Mouse (Mus musculus) ES-E14 (cell line): ENCODE data around the gene Iqschfp. TPM values are rescaled to one million over a fixed set of nuclear protein-coding genes. Genes with fewer than 3 reads are reported as not detected.

Source experiments
- DNase-seq: peaks from one replicate; pipeline ENCODE4 v3.0.0-alpha.2; 2013; ENCODE audit warnings: low read depth, low spot score
- H3K27ac ChIP-seq: 2 replicates; pipeline ENCODE4 v1.5.1; 2012; ENCODE audit warnings: low read depth, mild to moderate bottlenecking, low read length, moderate library complexity, mixed read lengths; ENCODE audit not compliant: poor library complexity, insufficient read depth, severe bottlenecking
- H3K36me3 ChIP-seq: 2 replicates; pipeline ENCODE4 v1.6.1; 2012; ENCODE audit warnings: mild to moderate bottlenecking, low read length, moderate library complexity, mixed read lengths; ENCODE audit not compliant: control insufficient read depth, poor library complexity, insufficient read depth, severe bottlenecking
- H3K4me1 ChIP-seq, 2 experiments: fragments of 150-350 bp in 1 of 2; sonication (generic) in 1 of 2; 2 replicates each; pipeline ENCODE4 v1.6.1; 2012; ENCODE audit warnings: low read length in 2 of 2, mild to moderate bottlenecking in 1 of 2, mixed read lengths in 1 of 2; ENCODE audit not compliant: control insufficient read depth in 2 of 2, insufficient read depth in 2 of 2, poor library complexity in 1 of 2
- H3K4me3 ChIP-seq, 2 experiments: fragments of 150-350 bp in 1 of 2; sonication (generic) in 1 of 2; 2 replicates each; pipeline ENCODE4 v1.5.1; 2012; ENCODE audit warnings: low read length in 2 of 2, low read depth in 1 of 2, mild to moderate bottlenecking in 1 of 2, mixed read lengths in 1 of 2; ENCODE audit not compliant: insufficient read depth in 1 of 2, poor library complexity in 1 of 2, severe bottlenecking in 1 of 2
- H3K9ac ChIP-seq: 2 replicates; pipeline ENCODE4 v1.6.1; 2012; ENCODE audit warnings: low read depth, mild to moderate bottlenecking, low read length, mixed read lengths; ENCODE audit not compliant: poor library complexity, insufficient read depth, severe bottlenecking
- H3K9me3 ChIP-seq: fragments of 150-350 bp; sonication (generic); 2 replicates; pipeline ENCODE4 v1.6.1; 2012; ENCODE audit warnings: low read depth, mild to moderate bottlenecking, low read length; ENCODE audit not compliant: control insufficient read depth, insufficient read depth
- CHD2 ChIP-seq: IDR thresholded peaks from 2 replicates; pipeline ENCODE4 v1.6.1; 2014; ENCODE audit warnings: mild to moderate bottlenecking, low read depth, low read length, inconsistent platforms
- HCFC1 ChIP-seq: IDR thresholded peaks from 2 replicates; pipeline ENCODE4 v1.6.1; 2012; ENCODE audit warnings: low read length, inconsistent platforms, borderline replicate concordance; ENCODE audit not compliant: insufficient read depth
- MAFK ChIP-seq: IDR thresholded peaks from 2 replicates; pipeline ENCODE4 v1.6.1; 2014; ENCODE audit warnings: mild to moderate bottlenecking, low read depth, low read length, inconsistent platforms; ENCODE audit not compliant: insufficient read depth
- ZC3H11A ChIP-seq: IDR thresholded peaks from 2 replicates; pipeline ENCODE4 v1.6.1; 2012; ENCODE audit warnings: low read depth, mild to moderate bottlenecking, inconsistent platforms, low read length, borderline replicate concordance
- ZNF384 ChIP-seq: IDR thresholded peaks from 2 replicates; pipeline ENCODE4 v1.6.1; 2012; ENCODE audit warnings: low read depth, low read length, inconsistent platforms
- in situ Hi-C, 2 experiments: fragments of 600-800 bp; cut with MboI; formaldehyde crosslinking; loops; one replicate each; pipeline ENCODE4 v1.15.1; 2025; ENCODE audit warnings: low sequenced_read_pairs in 2 of 2, inconsistent platforms in 1 of 2; ENCODE audit not compliant: unreplicated experiment in 2 of 2
- total RNA-seq: library from RNA; depleted of rRNA; stranded (reverse); fragments of 300-350 nt; gene quantifications from 2 replicates; pipeline ENCODE4 v1.2.3, GENCODE M21; 2012; rRNA removed

Iqschfp gene
- total RNA-seq: not detected in 2 replicates

- no peak for TF ChIP-seq ZNF384
- no peak within 1 kb of the TSS for H3K9ac ChIP-seq
- in situ Hi-C loops: no loop called here
- no peak within 1 kb of the TSS for H3K4me3 ChIP-seq
- no peaks in the 10 kb centered on the region for H3K4me1 ChIP-seq
- DNase-seq: no peak
- H3K9me3 ChIP-seq: no peaks in the 10 kb centered on the region
- no peaks in the 10 kb centered on the region for H3K36me3 ChIP-seq
- H3K27ac ChIP-seq: no peak within 1 kb of the TSS
These were observed at the start of gene Iqschfp, which contains the start of gene Iqcj for GRCm38 (mm10) chr3:67892026-67892705. Gene Iqschfp, plus strand, starts transcription at chr3:67892232. Gene Iqcj, plus strand, starts transcription at chr3:67892220.

- Histone ChIP-seq H3K4me1 (no peaks in the 10 kb centered on the region), H3K36me3 (no peaks in the 10 kb centered on the region), H3K9ac (no peak overlapping the region), H3K27ac (no peak overlapping the region), H3K9me3 (no peaks in the 10 kb centered on the region), H3K4me3 (no peak overlapping the region)
- TF ChIP-seq ZNF384 (no peak), MAFK (no peak), ZC3H11A (no peak), HCFC1 (no peak), CHD2 (no peak)
- in situ Hi-C loops: no loop called here
- DNase-seq: no peak
These were observed 39.6 kb upstream of the Iqschfp start for GRCm38 (mm10) chr3:67852397-67852796.

- Histone ChIP-seq H3K4me3 (no peak overlapping the region), H3K4me1 (no peaks in the 10 kb centered on the region), H3K36me3 (no peaks in the 10 kb centered on the region), H3K9me3 (no peaks in the 10 kb centered on the region), H3K9ac (no peak overlapping the region), H3K27ac (no peak overlapping the region)
- TF ChIP-seq CHD2 (no peak), ZC3H11A (no peak)
- in situ Hi-C loops: no loop called here
- DNase-seq: no peak
These were observed 30.5 kb upstream of the Iqschfp start for GRCm38 (mm10) chr3:67861524-67861923.

GRCm38 (mm10) chr3:67867420-67868065 lies 24.5 kb upstream of the Iqschfp start:
- Histone ChIP-seq H3K4me1 (no peaks in the 10 kb centered on the region), H3K9ac (no peak overlapping the region), H3K36me3 (no peaks in the 10 kb centered on the region), H3K9me3 (no peaks in the 10 kb centered on the region), H3K27ac (no peak overlapping the region), H3K4me3 (no peak overlapping the region)
- TF ChIP-seq ZC3H11A: no peak
- TF ChIP-seq ZNF384: no peak
- TF ChIP-seq CHD2: no peak
- no peak for TF ChIP-seq HCFC1
- in situ Hi-C loops: no loop called here
- no peak for DNase-seq

- Histone ChIP-seq H3K4me1 (no peaks in the 10 kb centered on the region), H3K9me3 (no peaks in the 10 kb centered on the region), H3K36me3 (no peaks in the 10 kb centered on the region), H3K4me3 (no peak overlapping the region), H3K9ac (no peak overlapping the region), H3K27ac (no peak overlapping the region)
- in situ Hi-C loops: no loop called here
- no peak for TF ChIP-seq HCFC1
- TF ChIP-seq CHD2: no peak
- TF ChIP-seq ZC3H11A: no peak
- no peak for TF ChIP-seq ZNF384
- no peak for TF ChIP-seq MAFK
- no peak for DNase-seq
These were observed 22.6 kb upstream of the Iqschfp start for GRCm38 (mm10) chr3:67869424-67869823.
